Mouse (Mus musculus) neural tube, embryonic 12.5 days (tissue): ENCODE measurements around the gene Faiml. TPM values are rescaled to one million over a fixed set of nuclear protein-coding genes. Genes with fewer than 3 reads are reported as not detected.
A peak's percentile ranks its signal among the peaks of the same experiment; 100 is the strongest.

Source experiments
- ATAC-seq: fragments of 200-750 bp; cut with Nextera tagmentation; 2 replicates; pipeline ENCODE4 v1.8.0; 2017; ENCODE audit warnings: low read depth, mild to moderate bottlenecking, moderate TSS enrichment, moderate library complexity; ENCODE audit not compliant: low FRiP score
- H3K27ac ChIP-seq: fragments of 300-500 bp; sonication (generic); 2 replicates; pipeline ENCODE4 v1.5.1; 2016
- H3K27me3 ChIP-seq: fragments of 300-500 bp; sonication (generic); replicated peaks from 2 replicates; pipeline ENCODE4 v1.6.1; 2016; ENCODE audit warnings: mild to moderate bottlenecking
- H3K36me3 ChIP-seq: fragments of 300-500 bp; sonication (generic); 2 replicates; pipeline ENCODE4 v1.6.1; 2016; ENCODE audit warnings: mild to moderate bottlenecking
- H3K4me1 ChIP-seq: fragments of 300-500 bp; sonication (generic); 2 replicates; pipeline ENCODE4 v1.6.1; 2016
- H3K4me2 ChIP-seq: fragments of 300-500 bp; sonication (generic); replicated peaks from 2 replicates; pipeline ENCODE4 v1.6.1; 2016; ENCODE audit warnings: mild to moderate bottlenecking
- H3K4me3 ChIP-seq: fragments of 300-500 bp; sonication (generic); 2 replicates; pipeline ENCODE4 v1.5.1; 2016
- H3K9ac ChIP-seq: fragments of 300-500 bp; sonication (generic); 2 replicates; pipeline ENCODE4 v1.6.1; 2016; ENCODE audit warnings: mild to moderate bottlenecking
- H3K9me3 ChIP-seq: fragments of 300-500 bp; sonication (generic); 2 replicates; pipeline ENCODE4 v1.6.1; 2016; ENCODE audit warnings: mild to moderate bottlenecking
- WGBS: fragments of 180-500 bp; shearing (Covaris S2); methylation state at CpG from one replicate; pipeline ENCODE4 v1.1.7; 2016; 5-methylcytosine and 5-hydroxymethylcytosine counted together
- polyA plus RNA-seq: library from polyadenylated mRNA; unstranded; fragments of >200 nt; fragmentation: Nextera tagmentation; extraction: Ambion mirVana; gene quantifications from 2 replicates; pipeline ENCODE4 v1.2.1, GENCODE M21; 2016

Gene Faiml
- not detected in 2 replicates for polyA plus RNA-seq

- Histone ChIP-seq H3K4me3 (no peak within 1 kb of the TSS), H3K9me3 (no peaks in the 10 kb centered on the region), H3K9ac (no peak within 1 kb of the TSS), H3K27me3 (no peaks in the 10 kb centered on the region), H3K4me1 (no peaks in the 10 kb centered on the region), H3K36me3 (no peaks in the 10 kb centered on the region), H3K4me2 (no peak within 1 kb of the TSS), H3K27ac (no peak within 1 kb of the TSS)
- ATAC-seq = no peak
- 89% methylated on average over 14 of the region's 14 CpGs for WGBS
These were observed at the start of gene Faiml for GRCm38 (mm10) chr9:99237139-99237538. Gene Faiml (minus strand): TSS chr9:99237239.

DNA sequence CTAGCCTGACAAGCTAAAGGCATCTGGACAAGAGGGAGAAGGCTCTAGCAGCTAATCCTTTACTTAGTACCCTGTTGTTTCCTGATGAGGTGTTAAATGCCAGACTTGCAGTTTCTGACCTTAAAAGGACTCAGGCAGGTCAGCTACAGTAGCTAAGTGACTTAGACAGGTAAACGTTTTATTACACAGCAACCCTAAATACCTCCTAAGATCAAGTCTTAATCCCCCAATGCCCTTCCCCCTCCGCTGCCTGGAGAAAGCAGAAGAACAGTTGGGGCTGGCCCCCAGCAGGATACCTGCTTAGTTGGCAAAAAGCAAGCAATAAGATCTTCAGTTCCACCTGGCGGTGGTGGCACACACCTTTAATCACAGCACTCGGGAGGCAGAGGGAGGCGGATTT is 21.9 kb upstream of the Faiml start:
- no peaks in the 10 kb centered on the region for H3K27me3 ChIP-seq
- no peak overlapping the region for H3K27ac ChIP-seq
- H3K4me1 ChIP-seq = no peaks in the 10 kb centered on the region
- peaks cover 45% of the 10 kb centered on the region for H3K36me3 ChIP-seq
- no peaks in the 10 kb centered on the region for H3K9me3 ChIP-seq
- 62% methylated on average over 5 of the region's 5 CpGs for WGBS
- no peak overlapping the region for H3K9ac ChIP-seq
- no peak for ATAC-seq
- no peak overlapping the region for H3K4me3 ChIP-seq
- no peak overlapping the region for H3K4me2 ChIP-seq

DNA sequence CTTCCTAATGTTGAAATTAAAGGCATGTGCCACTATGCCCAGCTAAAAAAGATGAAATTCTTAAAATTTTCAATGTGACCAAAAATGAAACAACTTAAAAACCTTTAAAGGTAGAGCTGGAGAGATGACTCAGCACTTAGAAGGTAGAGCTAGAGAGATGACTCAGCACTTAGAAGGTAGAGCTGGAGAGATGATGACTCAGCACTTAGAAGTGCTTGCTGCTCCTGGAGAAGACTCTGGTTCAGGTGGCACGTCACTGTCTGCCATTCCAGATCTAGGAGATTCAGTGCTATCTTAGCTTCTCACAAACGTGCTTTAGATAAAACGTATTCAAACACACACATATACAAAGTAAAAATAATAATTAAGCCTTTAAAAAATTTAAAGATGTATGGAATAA is 19.8 kb upstream of the Faiml start:
- Histone ChIP-seq H3K27me3 (no peaks in the 10 kb centered on the region), H3K9me3 (no peaks in the 10 kb centered on the region), H3K4me1 (no peaks in the 10 kb centered on the region), H3K4me2 (no peak overlapping the region), H3K27ac (no peak overlapping the region), H3K9ac (no peak overlapping the region), H3K4me3 (no peak overlapping the region), H3K36me3 (peaks cover 37% of the 10 kb centered on the region)
- 90% methylated on average over 3 of the region's 3 CpGs for WGBS
- no peak for ATAC-seq

DNA sequence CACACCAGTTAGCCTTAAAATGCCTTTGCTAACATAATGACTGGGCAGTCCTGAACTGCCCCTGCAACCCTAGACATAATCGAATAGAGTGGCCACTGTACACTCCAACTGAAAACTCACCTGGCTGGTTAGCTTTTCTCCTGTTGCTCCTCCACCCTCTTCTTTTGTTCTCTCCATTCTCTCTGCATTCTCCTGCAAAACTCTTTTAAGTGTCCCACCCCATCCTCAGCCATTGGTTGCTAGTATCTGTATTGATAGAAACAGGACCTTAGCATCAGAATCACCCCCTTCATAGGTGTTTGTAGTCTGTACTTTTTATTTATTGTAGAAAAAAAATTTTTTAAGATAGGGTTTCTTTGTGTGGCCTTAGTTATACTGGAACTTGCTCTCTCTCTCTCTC is 19.2 kb upstream of the Faiml start:
- Histone ChIP-seq H3K9me3 (no peaks in the 10 kb centered on the region), H3K27ac (no peak overlapping the region), H3K9ac (no peak overlapping the region), H3K4me3 (no peak overlapping the region), H3K4me1 (no peaks in the 10 kb centered on the region), H3K27me3 (no peaks in the 10 kb centered on the region), H3K4me2 (no peak overlapping the region), H3K36me3 (peaks cover 37% of the 10 kb centered on the region)
- 100% methylated on average over 1 of the region's 1 CpGs for WGBS
- no peak for ATAC-seq

- Histone ChIP-seq H3K4me2 (no peak overlapping the region), H3K9me3 (no peaks in the 10 kb centered on the region), H3K36me3 (peaks cover 42% of the 10 kb centered on the region), H3K27me3 (no peaks in the 10 kb centered on the region), H3K4me3 (no peak overlapping the region), H3K4me1 (no peaks in the 10 kb centered on the region), H3K27ac (no peak overlapping the region), H3K9ac (no peak overlapping the region)
- WGBS = 89% methylated on average over 10 of the region's 10 CpGs
- ATAC-seq = no peak
These were observed 16.8 kb upstream of the Faiml start for GRCm38 (mm10) chr9:99253861-99254260.

- no peak overlapping the region for H3K9ac ChIP-seq
- H3K9me3 ChIP-seq = no peaks in the 10 kb centered on the region
- H3K27me3 ChIP-seq = no peaks in the 10 kb centered on the region
- no peak overlapping the region for H3K27ac ChIP-seq
- H3K36me3 ChIP-seq = peaks cover 14% of the 10 kb centered on the region; the same call in 1 of the 2 replicates
- WGBS = 96% methylated on average over 4 of the region's 4 CpGs
- H3K4me3 ChIP-seq = no peak overlapping the region
- ATAC-seq = no peak
- no peak overlapping the region for H3K4me2 ChIP-seq
- H3K4me1 ChIP-seq = no peaks in the 10 kb centered on the region
These were observed 11.9 kb upstream of the Faiml start for GRCm38 (mm10) chr9:99248906-99249305.

GRCm38 (mm10) chr9:99248304-99248703 is 11.3 kb upstream of the Faiml start:
- Histone ChIP-seq H3K9me3 (no peaks in the 10 kb centered on the region), H3K27me3 (no peaks in the 10 kb centered on the region), H3K4me3 (no peak overlapping the region), H3K9ac (no peak overlapping the region), H3K4me2 (no peak overlapping the region), H3K27ac (no peak overlapping the region), H3K36me3 (peaks cover 14% of the 10 kb centered on the region; the same call in 1 of the 2 replicates), H3K4me1 (no peaks in the 10 kb centered on the region)
- no peak for ATAC-seq
- 62% methylated on average over 8 of the region's 8 CpGs for WGBS

GRCm38 (mm10) chr9:99243895-99244293 is 6.9 kb upstream of the Faiml start:
- WGBS = 3% methylated on average over 10 of the region's 10 CpGs
- Histone ChIP-seq H3K27me3 (no peaks in the 10 kb centered on the region), H3K36me3 (peaks cover 3% of the 10 kb centered on the region; the same call in 1 of the 2 replicates), H3K4me2 (peak overlapping the region; percentile 67), H3K4me3 (peak overlapping the region; percentile 80), H3K27ac (peak overlapping the region; percentile 62), H3K4me1 (no peaks in the 10 kb centered on the region), H3K9ac (peak overlapping the region; percentile 74), H3K9me3 (no peaks in the 10 kb centered on the region)
- peak; percentile 41 for ATAC-seq

GRCm38 (mm10) chr9:99243190-99243894 is 6.3 kb upstream of the Faiml start, which contains the start of gene Cep70:
Gene Cep70 (plus strand): TSS chr9:99243367.
- peaks cover 3% of the 10 kb centered on the region; the same call in 1 of the 2 replicates for H3K36me3 ChIP-seq

GRCm38 (mm10) chr9:99242533-99243189 is 5.6 kb upstream of the Faiml start:
- WGBS = 8% methylated on average over 17 of the region's 17 CpGs
- Histone ChIP-seq H3K9me3 (no peaks in the 10 kb centered on the region), H3K4me1 (no peaks in the 10 kb centered on the region), H3K27ac (no peak overlapping the region), H3K36me3 (peaks cover 3% of the 10 kb centered on the region; the same call in 1 of the 2 replicates), H3K4me3 (peak overlapping the region; percentile 80), H3K9ac (0 out of 2 replicates have a peak overlapping the region, but pooled peaks have one; percentile 30), H3K4me2 (peak overlapping the region; percentile 67), H3K27me3 (no peaks in the 10 kb centered on the region)
- peak; percentile 67 for ATAC-seq

More at GRCm38 (mm10) chr9:99243190-99243894, 6.3 kb upstream of the Faiml start, which contains the start of gene Cep70:
- Histone ChIP-seq H3K27ac (peak within 1 kb of the TSS; percentile 62), H3K4me3 (peak within 1 kb of the TSS; percentile 80), H3K4me1 (no peaks in the 10 kb centered on the region), H3K9ac (peak within 1 kb of the TSS; percentile 74), H3K27me3 (no peaks in the 10 kb centered on the region), H3K9me3 (no peaks in the 10 kb centered on the region), H3K4me2 (peak within 1 kb of the TSS; percentile 67)
- WGBS = under 1% methylated on average over 66 of the region's 66 CpGs
- ATAC-seq = peak; percentile 93

- no peak for ATAC-seq
- no peaks in the 10 kb centered on the region for H3K4me1 ChIP-seq
- WGBS = 4% methylated on average over 7 of the region's 7 CpGs
- H3K9me3 ChIP-seq = no peaks in the 10 kb centered on the region
- H3K27ac ChIP-seq = no peak overlapping the region
- H3K9ac ChIP-seq = no peak overlapping the region
- H3K4me3 ChIP-seq = no peak overlapping the region
- H3K4me2 ChIP-seq = no peak overlapping the region
- 0 out of 2 replicates have a peak, but pooled peaks cover 3% of the 10 kb centered on the region for H3K36me3 ChIP-seq
- H3K27me3 ChIP-seq = no peaks in the 10 kb centered on the region
These were observed 5.0 kb upstream of the Faiml start for GRCm38 (mm10) chr9:99242035-99242434.

GRCm38 (mm10) chr9:99240571-99240970 is 3.5 kb upstream of the Faiml start:
- Histone ChIP-seq H3K27ac (no peak overlapping the region), H3K4me2 (no peak overlapping the region), H3K4me3 (no peak overlapping the region), H3K27me3 (no peaks in the 10 kb centered on the region), H3K9ac (no peak overlapping the region), H3K4me1 (no peaks in the 10 kb centered on the region), H3K36me3 (no peaks in the 10 kb centered on the region), H3K9me3 (no peaks in the 10 kb centered on the region)
- WGBS = 83% methylated on average over 5 of the region's 5 CpGs
- ATAC-seq = no peak
